Mouse (Mus musculus): ENCODE data around the gene Togaram2. TPM values are rescaled to one million over a fixed set of nuclear protein-coding genes. Genes with fewer than 3 reads are reported as not detected.
A peak's percentile ranks its signal among the peaks of the same experiment; 100 is the strongest.

Gene Togaram2
- total RNA-seq, 4 experiments from 2014 or later: 2.3 to 5.6 (median 2.5) TPM

- no peak for DNase-seq (ENCODE audit: low spot score in 2 of 2)
Observed at GRCm38 (mm10) chr17:71682379-71682778, 9.3 kb downstream of the Togaram2 start.

- DNase-seq (ENCODE audit: low spot score in 2 of 2): no peak
Observed at GRCm38 (mm10) chr17:71683281-71683680, 10.2 kb downstream of the Togaram2 start.

- DNase-seq (ENCODE audit: low spot score in 2 of 2): no peak
Observed at GRCm38 (mm10) chr17:71684103-71684608, 11.1 kb downstream of the Togaram2 start.

GRCm38 (mm10) chr17:71687436-71687835 lies 14.4 kb downstream of the Togaram2 start:
- DNase-seq (ENCODE audit: low spot score in 2 of 2): no peak

GRCm38 (mm10) chr17:71689903-71690302 lies 16.8 kb downstream of the Togaram2 start:
- DNase-seq (ENCODE audit: low spot score in 2 of 2): no peak

GRCm38 (mm10) chr17:71691361-71691875 lies 18.4 kb downstream of the Togaram2 start:
- peak in 1 of 2 experiments; percentile 32 for DNase-seq (ENCODE audit: low spot score in 2 of 2)

- DNase-seq (ENCODE audit: low spot score in 2 of 2): peak; percentile 50 to 68
Observed at GRCm38 (mm10) chr17:71693313-71693712, 20.3 kb downstream of the Togaram2 start.

GRCm38 (mm10) chr17:71693780-71694179 lies 20.7 kb downstream of the Togaram2 start:
- DNase-seq (ENCODE audit: low spot score in 2 of 2): no peak

- DNase-seq (ENCODE audit: low spot score in 2 of 2): no peak
Observed at GRCm38 (mm10) chr17:71695151-71695550, 22.1 kb downstream of the Togaram2 start.

- DNase-seq (ENCODE audit: low spot score in 2 of 2): no peak
Observed at GRCm38 (mm10) chr17:71695716-71696315, 22.8 kb downstream of the Togaram2 start.

GRCm38 (mm10) chr17:71696396-71696795 lies 23.3 kb downstream of the Togaram2 start:
- no peak for DNase-seq (ENCODE audit: low spot score in 2 of 2)

- no peak for DNase-seq (ENCODE audit: low spot score in 2 of 2)
Observed at GRCm38 (mm10) chr17:71697896-71698618, 25.0 kb downstream of the Togaram2 start.

GRCm38 (mm10) chr17:71698619-71698956 lies 25.5 kb downstream of the Togaram2 start:
- no peak for DNase-seq (ENCODE audit: low spot score in 2 of 2)

- DNase-seq (ENCODE audit: low spot score in 2 of 2): no peak
Observed at GRCm38 (mm10) chr17:71705113-71705512, 32.1 kb downstream of the Togaram2 start.

GRCm38 (mm10) chr17:71705550-71706480 lies 32.8 kb downstream of the Togaram2 start:
- no peak for DNase-seq (ENCODE audit: low spot score in 2 of 2)

- DNase-seq (ENCODE audit: low spot score in 2 of 2): no peak
Observed at GRCm38 (mm10) chr17:71707715-71708114, 34.7 kb downstream of the Togaram2 start.

- DNase-seq (ENCODE audit: low spot score in 2 of 2): no peak
Observed at GRCm38 (mm10) chr17:71712279-71712678, 39.2 kb downstream of the Togaram2 start.

- peak; percentile 59 to 63 for DNase-seq (ENCODE audit: low spot score in 2 of 2)
Observed at GRCm38 (mm10) chr17:71715034-71715433, 42.0 kb downstream of the Togaram2 start.

- DNase-seq (ENCODE audit: low spot score in 2 of 2): no peak
Observed at GRCm38 (mm10) chr17:71717881-71718625, 45.0 kb downstream of the Togaram2 start.

GRCm38 (mm10) chr17:71720434-71720833 lies 47.4 kb downstream of the Togaram2 start:
- no peak for DNase-seq (ENCODE audit: low spot score in 2 of 2)

- no peak for DNase-seq (ENCODE audit: low spot score in 2 of 2)
Observed at GRCm38 (mm10) chr17:71721019-71721418, 48.0 kb downstream of the Togaram2 start.

Measured in layer of hippocampus, adult 8-10 months (tissue).